Mouse (Mus musculus): Measurements from ENCODE around the gene Syce2. TPM values are rescaled to one million over a fixed set of nuclear protein-coding genes. Genes with fewer than 3 reads are reported as not detected.
A peak's percentile ranks its signal among the peaks of the same experiment; 100 is the strongest.

Gene Syce2
- polyA plus RNA-seq, 1 experiment from 2014 or later = 101 TPM

DNA sequence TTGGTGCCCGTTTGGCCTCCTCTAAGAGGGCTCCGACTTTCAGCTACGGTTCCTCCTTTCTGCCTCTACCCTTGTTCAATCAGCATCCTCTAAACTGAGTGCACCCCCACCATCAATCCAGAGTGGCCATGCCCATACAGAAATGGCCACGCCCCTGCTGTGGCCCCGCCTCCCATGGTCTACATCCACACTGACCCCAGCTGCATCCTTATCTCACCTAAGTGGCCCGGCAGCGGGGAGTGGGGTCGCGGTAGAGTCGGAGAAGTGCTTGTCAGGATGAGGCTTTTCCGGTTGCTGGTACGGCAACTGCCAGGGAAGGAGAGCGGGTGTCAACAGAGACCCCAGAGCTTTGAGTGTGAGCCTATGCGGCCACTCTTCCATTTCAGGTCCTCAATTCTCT lies 63.6 kb downstream of the Syce2 start:
- 3% methylated on average over 14 of the region's 14 CpGs for WGBS
- Histone ChIP-seq H3K9me3 (no peaks in the 10 kb centered on the region), H3K4me1 (peaks cover 17% of the 10 kb centered on the region), H3K4me3 (no peak overlapping the region), H3K27ac (no peak overlapping the region), H3K4me2 (no peak overlapping the region), H3K9ac (no peak overlapping the region), H3K36me3 (no peaks in the 10 kb centered on the region), H3K27me3 (peaks cover 91% of the 10 kb centered on the region)
- ATAC-seq (ENCODE audit: insufficient number of reproducible peaks, insufficient read depth, low FRiP score, low TSS enrichment, low read depth) = no peak

DNA sequence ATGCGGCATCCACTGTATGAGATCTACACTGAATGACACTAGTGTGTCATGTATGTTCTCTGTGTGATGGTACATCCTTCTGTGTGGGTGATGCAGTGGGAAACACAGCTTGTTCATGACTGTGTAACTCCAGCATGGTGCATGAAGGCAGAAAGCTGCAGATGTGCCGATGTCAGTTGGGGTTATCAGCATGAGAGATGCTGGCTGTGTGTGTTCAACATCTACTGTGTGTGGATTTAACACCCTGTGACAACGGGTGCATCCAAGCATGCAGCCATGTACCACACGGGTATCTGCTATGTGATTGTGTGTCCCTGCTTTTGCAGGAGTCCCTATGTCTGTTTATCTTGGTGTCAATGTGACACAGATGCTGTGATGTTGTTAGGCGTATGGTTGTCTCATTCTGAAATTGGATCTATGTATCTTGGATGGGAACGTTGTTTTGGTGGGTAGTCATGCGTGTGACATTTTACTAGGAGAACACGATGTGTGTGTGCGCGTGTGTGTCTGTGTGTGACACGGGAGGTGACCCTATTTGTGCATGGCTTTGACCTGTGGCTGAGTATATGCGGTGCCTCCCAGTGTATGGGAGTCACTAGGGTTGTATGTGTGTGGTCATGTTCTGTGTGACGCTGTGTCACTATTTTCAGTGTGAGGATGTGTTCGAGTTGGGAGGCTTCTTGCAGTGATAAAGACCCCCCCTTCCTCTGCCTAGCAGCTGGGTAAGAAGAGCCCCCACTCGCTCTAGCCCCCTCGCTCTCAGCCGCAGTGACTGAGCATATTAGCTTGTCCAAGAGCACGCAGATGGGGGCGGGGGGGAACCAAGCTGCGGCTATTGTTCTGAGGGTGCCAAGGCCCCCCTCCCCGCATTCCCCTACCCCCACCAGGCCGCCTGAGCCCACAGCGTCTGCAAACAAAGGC lies 64.4 kb downstream of the Syce2 start:
- Histone ChIP-seq H3K9ac (peak overlapping the region; percentile 49; the same call in 1 of the 2 replicates), H3K27me3 (peaks cover 91% of the 10 kb centered on the region), H3K36me3 (no peaks in the 10 kb centered on the region), H3K4me1 (peaks cover 17% of the 10 kb centered on the region), H3K4me2 (peak overlapping the region; percentile 81), H3K4me3 (peak overlapping the region; percentile 45), H3K9me3 (no peaks in the 10 kb centered on the region), H3K27ac (no peak overlapping the region)
- no peak for ATAC-seq (ENCODE audit: insufficient number of reproducible peaks, insufficient read depth, low FRiP score, low TSS enrichment, low read depth)
- 19% methylated on average over 23 of the region's 23 CpGs for WGBS

- Histone ChIP-seq H3K27me3 (peaks cover 90% of the 10 kb centered on the region), H3K27ac (no peak within 1 kb of the TSS), H3K4me2 (peak within 1 kb of the TSS; percentile 81), H3K4me3 (peak within 1 kb of the TSS; percentile 45), H3K9ac (peak within 1 kb of the TSS; percentile 49; the same call in 1 of the 2 replicates), H3K36me3 (no peaks in the 10 kb centered on the region), H3K4me1 (peaks cover 17% of the 10 kb centered on the region), H3K9me3 (no peaks in the 10 kb centered on the region)
- no peak for ATAC-seq (ENCODE audit: insufficient number of reproducible peaks, insufficient read depth, low FRiP score, low TSS enrichment, low read depth)
- under 1% methylated on average over 47 of the region's 50 CpGs for WGBS
These were observed 65.1 kb downstream of the Syce2 start, which contains the start of gene Mast1 for GRCm38 (mm10) chr8:84936962-84937546. Gene Mast1 (minus strand): TSS chr8:84937359.

Small RNA genes lying within 50 kb of the gene (microRNA-seq; reads per million reads assigned to microRNA genes)
- gene Gm24197 (not detected), gene Mir7069 (0.74 reads per million)

Other genes starting within 250 kb of the Syce2 start
- gene Ier2, start 209.3 kb upstream of the Syce2 start, polyA plus RNA-seq (2015; fragmentation: Nextera tagmentation; extraction: Ambion mirVana) = 64.3 and 67.6 TPM in 2 replicates
- gene Trmt1, start 185.8 kb upstream of the Syce2 start, polyA plus RNA-seq (2015; fragmentation: Nextera tagmentation; extraction: Ambion mirVana) = 71.3 and 78.6 TPM in 2 replicates
- 16.3 and 16.6 TPM in 2 replicates for gene Nacc1, start 184.2 kb upstream of the Syce2 start, polyA plus RNA-seq (2015; fragmentation: Nextera tagmentation; extraction: Ambion mirVana)
- 4.8 and 4.9 TPM in 2 replicates for gene Lyl1, start 170.7 kb upstream of the Syce2 start, polyA plus RNA-seq (2015; fragmentation: Nextera tagmentation; extraction: Ambion mirVana)
- gene G430095P16Rik, start 149.1 kb upstream of the Syce2 start, polyA plus RNA-seq (2015; fragmentation: Nextera tagmentation; extraction: Ambion mirVana) = 6.1 and 6.2 TPM in 2 replicates
- 37.0 and 42.9 TPM in 2 replicates for gene Nfix, start 71.8 kb upstream of the Syce2 start, polyA plus RNA-seq (2015; fragmentation: Nextera tagmentation; extraction: Ambion mirVana)
- gene Dand5, start 49.3 kb upstream of the Syce2 start, polyA plus RNA-seq (2015; fragmentation: Nextera tagmentation; extraction: Ambion mirVana) = 7.0 TPM in 2 replicates
- gene Gadd45gip1, start 40.6 kb upstream of the Syce2 start, polyA plus RNA-seq (2015; fragmentation: Nextera tagmentation; extraction: Ambion mirVana) = 45.6 and 48.2 TPM in 2 replicates
- gene Rad23a, start 31.4 kb upstream of the Syce2 start, polyA plus RNA-seq (2015; fragmentation: Nextera tagmentation; extraction: Ambion mirVana) = 97.1 and 100 TPM in 2 replicates
- 959 and 1,012 TPM in 2 replicates for gene Calr, start 25.2 kb upstream of the Syce2 start, polyA plus RNA-seq (2015; fragmentation: Nextera tagmentation; extraction: Ambion mirVana)
- 105 and 108 TPM in 2 replicates for gene Farsa, start 15.1 kb upstream of the Syce2 start, polyA plus RNA-seq (2015; fragmentation: Nextera tagmentation; extraction: Ambion mirVana)
- gene Gcdh, start 21.8 kb downstream of the Syce2 start, polyA plus RNA-seq (2015; fragmentation: Nextera tagmentation; extraction: Ambion mirVana) = 39.1 and 40.6 TPM in 2 replicates
- gene Klf1, start 29.8 kb downstream of the Syce2 start, polyA plus RNA-seq (2015; fragmentation: Nextera tagmentation; extraction: Ambion mirVana) = 1.8 and 5.6 TPM in 2 replicates
- 15.9 and 22.7 TPM in 2 replicates for gene Dnase2a, start 36.4 kb downstream of the Syce2 start, polyA plus RNA-seq (2015; fragmentation: Nextera tagmentation; extraction: Ambion mirVana)
- gene Mast1, start 65.2 kb downstream of the Syce2 start, polyA plus RNA-seq (2015; fragmentation: Nextera tagmentation; extraction: Ambion mirVana) = 1.4 and 1.6 TPM in 2 replicates
- gene Rtbdn, start 74.9 kb downstream of the Syce2 start, polyA plus RNA-seq (2015; fragmentation: Nextera tagmentation; extraction: Ambion mirVana) = 0.36 and 0.39 TPM in 2 replicates
- not detected in 2 replicates for gene Gm49661, start 97.3 kb downstream of the Syce2 start, polyA plus RNA-seq (2015; fragmentation: Nextera tagmentation; extraction: Ambion mirVana)
- 888 and 1,010 TPM in 2 replicates for gene Prdx2, start 97.5 kb downstream of the Syce2 start, polyA plus RNA-seq (2015; fragmentation: Nextera tagmentation; extraction: Ambion mirVana)
- 93.2 and 94.5 TPM in 2 replicates for gene Rnaseh2a, start 97.7 kb downstream of the Syce2 start, polyA plus RNA-seq (2015; fragmentation: Nextera tagmentation; extraction: Ambion mirVana)
- 10.4 and 11.2 TPM in 2 replicates for gene Junb, start 106.6 kb downstream of the Syce2 start, polyA plus RNA-seq (2015; fragmentation: Nextera tagmentation; extraction: Ambion mirVana)
- 23.2 and 24.7 TPM in 2 replicates for gene Hook2, start 118.5 kb downstream of the Syce2 start, polyA plus RNA-seq (2015; fragmentation: Nextera tagmentation; extraction: Ambion mirVana)
- 0.14 TPM in 1 of 2 replicates, not detected in the other for gene Best2, start 142.4 kb downstream of the Syce2 start, polyA plus RNA-seq (2015; fragmentation: Nextera tagmentation; extraction: Ambion mirVana)
- 126 and 139 TPM in 2 replicates for gene Asna1, start 153.2 kb downstream of the Syce2 start, polyA plus RNA-seq (2015; fragmentation: Nextera tagmentation; extraction: Ambion mirVana)
- 133 and 146 TPM in 2 replicates for gene Trir, start 154.7 kb downstream of the Syce2 start, polyA plus RNA-seq (2015; fragmentation: Nextera tagmentation; extraction: Ambion mirVana)
- gene Tnpo2, start 164.8 kb downstream of the Syce2 start, polyA plus RNA-seq (2015; fragmentation: Nextera tagmentation; extraction: Ambion mirVana) = 30.1 and 43.4 TPM in 2 replicates
- 36.7 and 38.2 TPM in 2 replicates for gene Fbxw9, start 187.9 kb downstream of the Syce2 start, polyA plus RNA-seq (2015; fragmentation: Nextera tagmentation; extraction: Ambion mirVana)
- 1.1 and 1.4 TPM in 2 replicates for gene Gm5741, start 195.9 kb downstream of the Syce2 start, polyA plus RNA-seq (2015; fragmentation: Nextera tagmentation; extraction: Ambion mirVana)
- 55.1 and 70.7 TPM in 2 replicates for gene Dhps, start 199.6 kb downstream of the Syce2 start, polyA plus RNA-seq (2015; fragmentation: Nextera tagmentation; extraction: Ambion mirVana)
- 129 and 130 TPM in 2 replicates for gene Wdr83os, start 208.6 kb downstream of the Syce2 start, polyA plus RNA-seq (2015; fragmentation: Nextera tagmentation; extraction: Ambion mirVana)
- 45.2 and 46.2 TPM in 2 replicates for gene Wdr83, start 209.2 kb downstream of the Syce2 start, polyA plus RNA-seq (2015; fragmentation: Nextera tagmentation; extraction: Ambion mirVana)
- gene Man2b1, start 211.2 kb downstream of the Syce2 start, polyA plus RNA-seq (2015; fragmentation: Nextera tagmentation; extraction: Ambion mirVana) = 29.1 and 29.6 TPM in 2 replicates